Mouse (Mus musculus): Measurements from ENCODE around the gene B3galt1. TPM values are rescaled to one million over a fixed set of nuclear protein-coding genes. Genes with fewer than 3 reads are reported as not detected.

B3galt1 gene
- polyA plus RNA-seq, 1 experiment from 2014 or later = 8.9 TPM

DNA sequence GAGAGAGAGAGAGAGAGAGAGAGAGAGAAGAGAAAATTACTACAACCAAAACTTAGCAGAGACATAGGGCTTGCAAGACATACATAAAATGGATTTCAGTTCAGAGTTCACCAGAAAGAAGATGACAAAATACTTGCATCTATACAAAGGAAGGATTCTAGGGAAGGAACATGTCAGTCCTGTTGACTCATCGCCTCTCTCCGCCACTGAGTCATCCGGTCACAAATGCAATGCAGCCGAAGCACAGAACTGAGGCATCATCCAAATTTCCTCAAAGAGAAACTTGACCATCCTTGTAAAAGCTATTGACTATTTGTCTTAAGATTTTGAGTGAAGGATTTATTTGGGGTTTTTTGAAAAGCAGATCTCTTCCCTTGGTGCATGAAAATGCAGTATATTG, 410.8 kb downstream of the B3galt1 start:
- Histone ChIP-seq H3K36me3 (ENCODE audit: control insufficient read depth, insufficient read depth, low read length) (no peaks in the 10 kb centered on the region), H3K27ac (replicated peaks in 1 of 2; ENCODE audit: control insufficient read depth in 1 of 2, insufficient read depth in 1 of 2, low read depth in 2 of 2, low read length in 2 of 2) (no peak overlapping the region), H3K9me3 (ENCODE audit: control insufficient read depth, low read length) (no peaks in the 10 kb centered on the region), H3K4me2 (ENCODE audit: low read length) (no peak overlapping the region), H3K4me1 (ENCODE audit: control insufficient read depth in 2 of 2, insufficient read depth in 2 of 2, low read length in 2 of 2) (no peaks in the 10 kb centered on the region), H3K27me3 (ENCODE audit: control insufficient read depth, insufficient read depth, low read length) (no peaks in the 10 kb centered on the region), H3K4me3 (ENCODE audit: control insufficient read depth in 1 of 2, insufficient read depth in 1 of 2, low read depth in 1 of 2, low read length in 2 of 2) (no peak overlapping the region), H3K9ac (ENCODE audit: low read length) (no peak overlapping the region)
- ATAC-seq (ENCODE audit: insufficient number of reproducible peaks, insufficient read depth, low FRiP score, low read depth) = no peak
- 74% methylated on average over 4 of the region's 4 CpGs for whole genome bisulfite sequencing

DNA sequence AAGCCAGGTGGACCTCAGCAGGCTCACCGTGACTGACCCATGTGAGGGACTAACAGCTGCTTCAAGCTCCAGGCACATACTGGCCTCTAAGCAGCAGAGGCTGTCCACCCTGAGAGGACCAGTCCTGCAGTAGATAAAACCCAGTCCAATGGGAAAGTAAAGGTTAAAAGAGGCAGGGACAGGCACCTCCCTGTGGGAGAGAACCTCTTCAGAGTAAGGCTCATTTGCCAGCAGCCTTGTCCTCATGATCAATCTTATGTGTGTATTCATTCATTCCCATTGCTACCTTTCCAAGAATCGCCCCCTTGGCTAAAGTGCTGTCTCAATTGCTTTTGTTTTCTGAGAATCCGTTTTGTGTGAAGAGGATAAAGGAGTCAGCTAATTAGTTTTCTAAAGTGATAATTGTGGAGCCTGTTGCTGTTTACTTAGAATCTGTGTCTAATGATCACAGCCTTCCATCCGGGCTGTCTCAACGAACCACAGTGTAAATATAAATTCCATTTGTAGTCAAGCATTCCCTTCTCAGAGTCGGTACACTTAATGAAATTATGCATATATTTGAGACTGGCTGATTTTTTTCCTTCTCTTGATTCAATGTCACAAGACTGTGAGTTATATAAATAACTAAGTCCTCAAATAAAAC, 412.1 kb downstream of the B3galt1 start:
- no peak for ATAC-seq (ENCODE audit: insufficient number of reproducible peaks, insufficient read depth, low FRiP score, low read depth)

DNA sequence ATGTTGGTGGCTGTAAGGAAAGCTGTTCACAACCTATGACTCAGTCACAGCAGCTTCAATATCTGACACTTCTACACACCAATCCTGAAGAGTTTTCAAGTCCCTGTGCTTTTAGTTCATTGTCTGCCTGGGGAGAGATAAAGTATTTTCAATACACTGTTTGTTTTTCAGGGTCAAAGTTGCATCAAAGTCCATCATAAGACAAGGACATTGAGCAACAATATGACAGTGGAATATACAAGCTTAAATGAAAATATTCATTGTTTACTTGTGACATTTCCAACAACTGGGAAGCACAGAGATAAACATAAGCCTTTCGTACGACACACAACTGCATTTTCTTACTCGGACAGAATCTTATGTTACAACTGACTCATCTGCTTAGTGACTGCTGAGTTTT, 417.9 kb downstream of the B3galt1 start:
- no peak for ATAC-seq (ENCODE audit: insufficient number of reproducible peaks, insufficient read depth, low FRiP score, low read depth)
- H3K27me3 ChIP-seq (ENCODE audit: control insufficient read depth, insufficient read depth, low read length) = no peaks in the 10 kb centered on the region
- no peak overlapping the region for H3K9ac ChIP-seq (ENCODE audit: low read length)
- no peak overlapping the region for H3K4me2 ChIP-seq (ENCODE audit: low read length)
- H3K9me3 ChIP-seq (ENCODE audit: control insufficient read depth, low read length) = no peaks in the 10 kb centered on the region
- no peak overlapping the region for H3K27ac ChIP-seq (replicated peaks in 1 of 2; ENCODE audit: control insufficient read depth in 1 of 2, insufficient read depth in 1 of 2, low read depth in 2 of 2, low read length in 2 of 2)
- H3K36me3 ChIP-seq (ENCODE audit: control insufficient read depth, insufficient read depth, low read length) = no peaks in the 10 kb centered on the region
- H3K4me3 ChIP-seq (ENCODE audit: control insufficient read depth in 1 of 2, insufficient read depth in 1 of 2, low read depth in 1 of 2, low read length in 2 of 2) = no peak overlapping the region
- H3K4me1 ChIP-seq (ENCODE audit: control insufficient read depth in 2 of 2, insufficient read depth in 2 of 2, low read length in 2 of 2) = no peaks in the 10 kb centered on the region
- WGBS = 83% methylated on average over 3 of the region's 3 CpGs

More for the DNA sequence above, 412.1 kb downstream of the B3galt1 start:
- 66% methylated on average over 6 of the region's 6 CpGs for WGBS
- Histone ChIP-seq H3K4me1 (ENCODE audit: control insufficient read depth in 2 of 2, insufficient read depth in 2 of 2, low read length in 2 of 2) (no peaks in the 10 kb centered on the region), H3K4me3 (ENCODE audit: control insufficient read depth in 1 of 2, insufficient read depth in 1 of 2, low read depth in 1 of 2, low read length in 2 of 2) (no peak overlapping the region), H3K27me3 (ENCODE audit: control insufficient read depth, insufficient read depth, low read length) (no peaks in the 10 kb centered on the region), H3K9me3 (ENCODE audit: control insufficient read depth, low read length) (no peaks in the 10 kb centered on the region), H3K9ac (ENCODE audit: low read length) (no peak overlapping the region), H3K36me3 (ENCODE audit: control insufficient read depth, insufficient read depth, low read length) (no peaks in the 10 kb centered on the region), H3K27ac (replicated peaks in 1 of 2; ENCODE audit: control insufficient read depth in 1 of 2, insufficient read depth in 1 of 2, low read depth in 2 of 2, low read length in 2 of 2) (no peak overlapping the region), H3K4me2 (ENCODE audit: low read length) (no peak overlapping the region)

DNA sequence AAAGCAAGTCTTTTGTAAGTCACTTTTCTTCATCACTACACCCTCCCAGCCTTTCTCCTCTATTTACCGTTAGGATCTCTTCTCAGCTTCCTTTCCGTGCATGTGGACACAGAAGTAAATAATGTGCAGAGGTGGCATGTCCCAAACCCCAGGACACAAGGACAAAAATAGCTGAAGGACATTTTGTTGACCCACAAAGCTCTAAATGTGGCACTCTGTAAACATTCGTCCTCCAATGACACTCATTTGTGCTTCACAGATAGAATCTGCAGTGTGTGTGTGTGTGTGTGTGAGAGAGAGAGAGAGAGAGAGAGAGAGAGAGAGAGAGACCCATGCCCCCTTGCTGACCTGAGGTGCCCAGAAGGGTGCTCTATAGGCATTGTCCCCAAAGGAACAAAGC, 419.5 kb downstream of the B3galt1 start:
- Histone ChIP-seq H3K4me3 (ENCODE audit: control insufficient read depth in 1 of 2, insufficient read depth in 1 of 2, low read depth in 1 of 2, low read length in 2 of 2) (no peak overlapping the region), H3K9me3 (ENCODE audit: control insufficient read depth, low read length) (no peaks in the 10 kb centered on the region), H3K4me1 (ENCODE audit: control insufficient read depth in 2 of 2, insufficient read depth in 2 of 2, low read length in 2 of 2) (no peaks in the 10 kb centered on the region), H3K27ac (replicated peaks in 1 of 2; ENCODE audit: control insufficient read depth in 1 of 2, insufficient read depth in 1 of 2, low read depth in 2 of 2, low read length in 2 of 2) (no peak overlapping the region), H3K36me3 (ENCODE audit: control insufficient read depth, insufficient read depth, low read length) (no peaks in the 10 kb centered on the region), H3K4me2 (ENCODE audit: low read length) (no peak overlapping the region), H3K27me3 (ENCODE audit: control insufficient read depth, insufficient read depth, low read length) (no peaks in the 10 kb centered on the region), H3K9ac (ENCODE audit: low read length) (no peak overlapping the region)
- no peak for ATAC-seq (ENCODE audit: insufficient number of reproducible peaks, insufficient read depth, low FRiP score, low read depth)
- WGBS = 75% methylated on average over 3 of the region's 3 CpGs

DNA sequence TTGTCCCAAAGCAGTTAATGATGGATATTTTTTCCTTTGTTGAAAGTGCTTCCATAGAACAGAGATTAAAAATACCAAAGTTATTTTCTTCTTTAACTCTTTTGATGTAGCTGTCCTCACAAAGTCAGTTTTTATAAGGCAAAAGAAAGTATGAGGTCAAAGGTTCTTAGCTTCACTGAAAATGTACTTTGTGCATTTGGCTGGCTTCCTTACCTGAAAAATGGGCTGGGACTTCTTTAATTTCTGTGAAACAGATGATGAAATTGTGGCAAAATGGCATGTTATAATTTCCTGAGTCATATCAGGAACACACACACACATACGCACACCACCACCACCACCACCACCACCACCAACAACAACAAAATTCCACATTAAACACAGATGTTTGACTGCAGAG, 427.8 kb downstream of the B3galt1 start:
- H3K27me3 ChIP-seq (ENCODE audit: control insufficient read depth, insufficient read depth, low read length) = no peaks in the 10 kb centered on the region
- no peak overlapping the region for H3K4me2 ChIP-seq (ENCODE audit: low read length)
- no peak for ATAC-seq (ENCODE audit: insufficient number of reproducible peaks, insufficient read depth, low FRiP score, low read depth)
- H3K9ac ChIP-seq (ENCODE audit: low read length) = no peak overlapping the region
- H3K27ac ChIP-seq (replicated peaks in 1 of 2; ENCODE audit: control insufficient read depth in 1 of 2, insufficient read depth in 1 of 2, low read depth in 2 of 2, low read length in 2 of 2) = no peak overlapping the region
- H3K9me3 ChIP-seq (ENCODE audit: control insufficient read depth, low read length) = no peaks in the 10 kb centered on the region
- H3K4me1 ChIP-seq (ENCODE audit: control insufficient read depth in 2 of 2, insufficient read depth in 2 of 2, low read length in 2 of 2) = no peaks in the 10 kb centered on the region
- H3K36me3 ChIP-seq (ENCODE audit: control insufficient read depth, insufficient read depth, low read length) = no peaks in the 10 kb centered on the region
- 86% methylated on average over 1 of the region's 1 CpGs for WGBS
- no peak overlapping the region for H3K4me3 ChIP-seq (ENCODE audit: control insufficient read depth in 1 of 2, insufficient read depth in 1 of 2, low read depth in 1 of 2, low read length in 2 of 2)

DNA sequence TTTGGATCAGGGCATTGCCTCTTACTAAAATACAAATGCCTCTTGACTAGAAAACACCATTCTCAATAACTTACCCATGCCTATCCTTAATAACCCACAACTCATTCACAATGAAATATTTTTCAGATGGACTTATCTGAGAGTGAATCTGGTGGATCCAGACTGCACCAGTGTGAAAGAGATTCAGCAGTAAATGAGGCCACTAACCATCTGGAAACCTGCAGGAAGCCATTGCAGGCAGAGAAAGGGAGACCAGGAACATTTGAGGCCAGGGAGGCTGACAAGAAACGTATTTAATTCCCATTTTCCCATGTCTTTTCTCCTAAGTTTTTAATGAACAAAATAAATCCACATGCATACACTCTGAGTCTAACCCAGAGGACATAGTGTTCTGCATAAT, 437.4 kb downstream of the B3galt1 start:
- H3K9ac ChIP-seq (ENCODE audit: low read length) = no peak overlapping the region
- no peaks in the 10 kb centered on the region for H3K36me3 ChIP-seq (ENCODE audit: control insufficient read depth, insufficient read depth, low read length)
- WGBS = 71% methylated on average over 1 of the region's 1 CpGs
- H3K4me1 ChIP-seq (ENCODE audit: control insufficient read depth in 2 of 2, insufficient read depth in 2 of 2, low read length in 2 of 2) = no peaks in the 10 kb centered on the region
- H3K27me3 ChIP-seq (ENCODE audit: control insufficient read depth, insufficient read depth, low read length) = no peaks in the 10 kb centered on the region
- no peaks in the 10 kb centered on the region for H3K9me3 ChIP-seq (ENCODE audit: control insufficient read depth, low read length)
- no peak overlapping the region for H3K4me2 ChIP-seq (ENCODE audit: low read length)
- H3K27ac ChIP-seq (replicated peaks in 1 of 2; ENCODE audit: control insufficient read depth in 1 of 2, insufficient read depth in 1 of 2, low read depth in 2 of 2, low read length in 2 of 2) = no peak overlapping the region
- H3K4me3 ChIP-seq (ENCODE audit: control insufficient read depth in 1 of 2, insufficient read depth in 1 of 2, low read depth in 1 of 2, low read length in 2 of 2) = no peak overlapping the region
- ATAC-seq (ENCODE audit: insufficient number of reproducible peaks, insufficient read depth, low FRiP score, low read depth) = no peak

DNA sequence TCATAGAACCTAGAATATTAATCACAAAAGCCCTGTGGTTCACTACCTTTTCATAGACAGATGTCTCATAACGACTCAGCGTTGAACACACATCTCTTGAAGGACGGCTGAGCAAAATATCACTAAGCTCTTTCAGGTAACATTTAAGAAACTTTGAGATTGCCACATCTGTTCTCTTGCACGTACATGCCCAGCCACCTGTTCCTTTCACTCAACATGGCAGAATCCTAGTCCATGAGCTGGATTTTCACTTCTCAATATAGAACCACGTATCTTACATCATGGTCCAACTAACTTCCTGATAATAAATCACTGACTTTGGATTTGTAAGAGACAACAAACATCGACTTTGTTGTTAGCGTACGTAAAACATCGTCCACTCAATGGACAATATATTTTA, 439.5 kb downstream of the B3galt1 start:
- Histone ChIP-seq H3K36me3 (ENCODE audit: control insufficient read depth, insufficient read depth, low read length) (no peaks in the 10 kb centered on the region), H3K27me3 (ENCODE audit: control insufficient read depth, insufficient read depth, low read length) (no peaks in the 10 kb centered on the region), H3K4me1 (ENCODE audit: control insufficient read depth in 2 of 2, insufficient read depth in 2 of 2, low read length in 2 of 2) (no peaks in the 10 kb centered on the region), H3K9me3 (ENCODE audit: control insufficient read depth, low read length) (no peaks in the 10 kb centered on the region), H3K27ac (replicated peaks in 1 of 2; ENCODE audit: control insufficient read depth in 1 of 2, insufficient read depth in 1 of 2, low read depth in 2 of 2, low read length in 2 of 2) (no peak overlapping the region), H3K4me3 (ENCODE audit: control insufficient read depth in 1 of 2, insufficient read depth in 1 of 2, low read depth in 1 of 2, low read length in 2 of 2) (no peak overlapping the region), H3K4me2 (ENCODE audit: low read length) (no peak overlapping the region), H3K9ac (ENCODE audit: low read length) (no peak overlapping the region)
- WGBS = 88% methylated on average over 9 of the region's 9 CpGs
- ATAC-seq (ENCODE audit: insufficient number of reproducible peaks, insufficient read depth, low FRiP score, low read depth) = no peak

DNA sequence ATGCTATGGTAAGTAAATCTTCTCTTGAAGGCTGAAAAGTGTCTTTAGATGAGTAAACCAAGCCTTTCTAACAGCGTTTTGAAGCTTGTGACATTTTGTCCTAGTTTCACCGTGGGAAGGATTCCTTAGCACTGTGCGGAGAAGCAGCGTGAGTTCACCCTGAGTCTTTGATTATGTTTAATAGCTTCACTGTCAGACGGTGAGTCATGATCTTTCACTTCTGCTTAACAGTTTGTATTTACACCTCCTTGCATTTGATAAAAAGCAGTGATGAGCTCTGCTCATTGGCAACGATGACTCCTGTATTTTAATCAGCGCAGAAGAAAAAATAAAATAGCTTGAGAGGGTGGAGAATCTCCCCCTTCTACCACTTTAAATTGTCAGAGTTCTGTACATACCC, 440.0 kb downstream of the B3galt1 start:
- H3K27me3 ChIP-seq (ENCODE audit: control insufficient read depth, insufficient read depth, low read length) = no peaks in the 10 kb centered on the region
- H3K4me1 ChIP-seq (ENCODE audit: control insufficient read depth in 2 of 2, insufficient read depth in 2 of 2, low read length in 2 of 2) = no peaks in the 10 kb centered on the region
- H3K4me3 ChIP-seq (ENCODE audit: control insufficient read depth in 1 of 2, insufficient read depth in 1 of 2, low read depth in 1 of 2, low read length in 2 of 2) = no peak overlapping the region
- H3K4me2 ChIP-seq (ENCODE audit: low read length) = no peak overlapping the region
- no peaks in the 10 kb centered on the region for H3K36me3 ChIP-seq (ENCODE audit: control insufficient read depth, insufficient read depth, low read length)
- H3K9ac ChIP-seq (ENCODE audit: low read length) = no peak overlapping the region
- H3K9me3 ChIP-seq (ENCODE audit: control insufficient read depth, low read length) = no peaks in the 10 kb centered on the region
- no peak for ATAC-seq (ENCODE audit: insufficient number of reproducible peaks, insufficient read depth, low FRiP score, low read depth)
- H3K27ac ChIP-seq (replicated peaks in 1 of 2; ENCODE audit: control insufficient read depth in 1 of 2, insufficient read depth in 1 of 2, low read depth in 2 of 2, low read length in 2 of 2) = no peak overlapping the region
- WGBS = 80% methylated on average over 7 of the region's 7 CpGs

Data from heart, embryonic 14.5 days (tissue).